ENCODE assay signal across 8 mouse cellular contexts in the genomic region with DNA sequence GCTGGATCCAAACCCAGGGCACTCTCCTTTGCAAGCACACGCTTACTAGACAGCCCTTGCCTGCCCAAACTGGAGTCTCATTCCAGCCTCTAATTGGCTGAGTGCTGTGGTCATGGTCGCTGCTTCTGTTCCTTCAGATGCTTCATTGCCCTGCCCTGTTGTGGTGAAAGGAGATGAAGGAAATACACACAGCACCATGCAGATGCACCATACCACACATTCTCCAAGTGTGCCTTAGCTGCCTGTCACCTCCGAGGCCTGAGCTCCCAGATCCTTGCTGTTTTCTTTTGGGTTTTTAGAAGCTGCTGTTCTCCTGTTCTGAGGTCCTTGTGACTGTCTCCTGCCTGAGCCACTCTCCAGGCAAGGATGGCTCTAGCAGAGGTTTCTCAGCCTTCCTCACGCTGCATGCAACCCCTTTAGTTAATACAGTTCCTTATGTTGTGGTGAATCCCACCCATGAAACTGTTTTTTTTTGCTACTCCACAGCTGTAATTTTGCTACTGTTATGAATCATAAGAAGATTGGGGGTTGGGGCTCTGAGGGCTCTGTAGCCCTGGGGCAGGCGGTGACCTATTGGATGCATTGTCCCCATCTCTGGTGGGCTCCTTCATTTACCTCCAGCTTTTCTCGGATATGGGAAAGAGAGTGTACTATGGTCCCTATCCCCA. TPM values are rescaled to one million over a fixed set of nuclear protein-coding genes. Genes with fewer than 3 reads are reported as not detected.
DNase-seq lines count a peak whose midpoint lies in the region; ATAC-seq and TF ChIP-seq lines count a peak whose summit lies in the region.

No protein-coding gene starts in this region.

- no peak overlapping the region for H3K4me2 ChIP-seq in limb, embryonic 15.5 days
- no peak overlapping the region for H3K4me2 ChIP-seq in stomach, embryonic 16.5 days (ENCODE audit: low read depth, low read length)

- no peak for TF ChIP-seq POLR2A in cortical plate, adult 2 months (IDR thresholded peaks at IDR 0.05; ENCODE audit: extremely low read depth, insufficient read depth, low read length)

- 62% methylated on average over 6 of the region's 6 CpGs for WGBS in limb, embryonic 15.5 days
- WGBS in stomach, embryonic 16.5 days: 70% methylated on average over 6 of the region's 6 CpGs

- peaks cover 16% of the 10 kb centered on the region for H3K4me1 ChIP-seq in cortical plate, adult 2 months (ENCODE audit: control insufficient read depth, insufficient read depth, low read length)
- H3K4me1 ChIP-seq in limb, embryonic 15.5 days: peaks cover 94% of the 10 kb centered on the region
- H3K4me1 ChIP-seq in stomach, embryonic 16.5 days (ENCODE audit: control insufficient read depth, insufficient read depth, low read length): peaks cover 81% of the 10 kb centered on the region

- no peaks in the 10 kb centered on the region for H3K27me3 ChIP-seq in limb, embryonic 15.5 days
- H3K27me3 ChIP-seq in stomach, embryonic 16.5 days (ENCODE audit: control insufficient read depth, insufficient read depth, low read length): no peaks in the 10 kb centered on the region

- no peak overlapping the region for H3K9ac ChIP-seq in limb, embryonic 15.5 days
- H3K9ac ChIP-seq in stomach, embryonic 16.5 days (ENCODE audit: low read length): 0 out of 2 replicates have a peak overlapping the region, but pooled peaks have one; percentile 9

- no peak for TF ChIP-seq CTCF in left cerebral cortex, adult 2 months (IDR thresholded peaks at IDR 0.05)
- no peak for TF ChIP-seq CTCF in cortical plate, adult 2 months (IDR thresholded peaks at IDR 0.05; ENCODE audit: extremely low read depth, insufficient read depth, low read length)

- intact Hi-C loops in left cerebral cortex, adult 2 months (cut with DNase I): no loop called here

- no peak for DNase-seq in left cerebral cortex, adult 2 months (ENCODE audit: extremely low spot score in 1 of 2, low spot score in 2 of 2)
- DNase-seq in left cerebral cortex, adult 8-10 months (ENCODE audit: low spot score in 2 of 2): no peak
- no peak for DNase-seq in kidney, adult 9 months
- DNase-seq in kidney, postnatal 14 days: no peak
- no peak for DNase-seq in layer of hippocampus, adult 11-12 months (ENCODE audit: low spot score)

- peak overlapping the region; percentile 19; the same call in 1 of the 2 replicates for H3K4me3 ChIP-seq in left cerebral cortex, adult 2 months
- peak overlapping the region; percentile 1; the same call in 1 of the 2 replicates for H3K4me3 ChIP-seq in cortical plate, adult 2 months (ENCODE audit: insufficient read depth, low read length)
- no peak overlapping the region for H3K4me3 ChIP-seq in limb, embryonic 15.5 days
- no peak overlapping the region for H3K4me3 ChIP-seq in stomach, embryonic 16.5 days (replicated peaks; ENCODE audit: low read length)

- ATAC-seq in limb, embryonic 15.5 days (ENCODE audit: insufficient number of reproducible peaks, low FRiP score, low TSS enrichment, low read depth): no peak
- no peak for ATAC-seq in stomach, embryonic 16.5 days (ENCODE audit: insufficient read depth, low FRiP score)

- H3K27ac ChIP-seq in left cerebral cortex, adult 2 months: peak overlapping the region; percentile 69
- no peak overlapping the region for H3K27ac ChIP-seq in cortical plate, adult 2 months (ENCODE audit: insufficient read depth, low read length)
- H3K27ac ChIP-seq in limb, embryonic 15.5 days: peak overlapping the region; percentile 62; the same call in 1 of the 2 replicates
- H3K27ac ChIP-seq in stomach, embryonic 16.5 days (ENCODE audit: low read length): peak overlapping the region; percentile 21

- no peaks in the 10 kb centered on the region for H3K9me3 ChIP-seq in limb, embryonic 15.5 days
- H3K9me3 ChIP-seq in stomach, embryonic 16.5 days (replicated peaks; ENCODE audit: control insufficient read depth, low read length): no peaks in the 10 kb centered on the region

- no peaks in the 10 kb centered on the region for H3K36me3 ChIP-seq in limb, embryonic 15.5 days
- H3K36me3 ChIP-seq in stomach, embryonic 16.5 days (ENCODE audit: control insufficient read depth, insufficient read depth, low read length): no peaks in the 10 kb centered on the region

RNA-seq across cellular contexts. Expression of a gene that starts 4.7 kb away (rescaled TPM):
- 10 to 100 TPM; 67.3 to 74.2 TPM for total RNA-seq in left cerebral cortex, adult 2 months (2021)
- 10 to 100 TPM; 49.0 to 57.8 (median 53.5) TPM for total RNA-seq in left cerebral cortex, adult 8-10 months (2022)
- polyA plus RNA-seq in cortical plate, adult 2 months (2012; rRNA removed): 42.5 and 44.4 TPM in 2 replicates
- 2.1 and 2.6 TPM in 2 replicates for polyA plus RNA-seq in limb, embryonic 15.5 days (2015; fragmentation: Nextera tagmentation; extraction: Ambion mirVana)
- 2.2 and 2.3 TPM in 2 replicates for polyA plus RNA-seq in stomach, embryonic 16.5 days (2015; fragmentation: Nextera tagmentation; extraction: Ambion mirVana)

Comparison
In these comparisons a context has a peak if more than half of its experiments do, and no peak if none do; other contexts are left out.
1. H3K4me3 ChIP-seq: peak in left cerebral cortex, adult 2 months (single experiment) and cortical plate, adult 2 months (single experiment); none in limb, embryonic 15.5 days (single experiment) and stomach, embryonic 16.5 days (single experiment).
2. RNA of a gene that starts 4.7 kb away (polyA plus RNA-seq): 42.5 to 44.4 TPM in cortical plate, adult 2 months; 2.1 to 2.6 TPM in limb, embryonic 15.5 days and 2.2 to 2.3 TPM in stomach, embryonic 16.5 days; every median in the first group is over 10 times any median in the second.